Mouse (Mus musculus) right cerebral cortex, postnatal 4 days (tissue): ENCODE results near the gene Prdm1.

ENCODE experiments used
- DNase-seq: peaks from one replicate; pipeline ENCODE4 v3.0.0-alpha.2; 2022

Gene Prdm1

GRCm38 (mm10) chr10:44456757-44457595 is 71.3 kb downstream of the Prdm1 start:
- peak; percentile 38 for DNase-seq

GRCm38 (mm10) chr10:44454753-44455152 is 73.5 kb downstream of the Prdm1 start:
- DNase-seq, result no peak

- no peak for DNase-seq
Measured at GRCm38 (mm10) chr10:44454111-44454510, 74.2 kb downstream of the Prdm1 start.

GRCm38 (mm10) chr10:44450835-44451234 is 77.5 kb downstream of the Prdm1 start:
- DNase-seq, result no peak

- DNase-seq, result no peak
Measured at GRCm38 (mm10) chr10:44450108-44450507, 78.2 kb downstream of the Prdm1 start.

GRCm38 (mm10) chr10:44449666-44450065 is 78.6 kb downstream of the Prdm1 start:
- DNase-seq, result no peak

- no peak for DNase-seq
Measured at GRCm38 (mm10) chr10:44448165-44448564, 80.1 kb downstream of the Prdm1 start.

GRCm38 (mm10) chr10:44447406-44448139 is 80.7 kb downstream of the Prdm1 start:
- no peak for DNase-seq

- no peak for DNase-seq
Measured at GRCm38 (mm10) chr10:44447001-44447400, 81.3 kb downstream of the Prdm1 start.

GRCm38 (mm10) chr10:44444415-44444814 is 83.9 kb downstream of the Prdm1 start:
- no peak for DNase-seq

- DNase-seq, result no peak
Measured at GRCm38 (mm10) chr10:44443696-44444095, 84.6 kb downstream of the Prdm1 start.

- DNase-seq, result no peak
Measured at GRCm38 (mm10) chr10:44439732-44440131, 88.6 kb downstream of the Prdm1 start.

- DNase-seq, result no peak
Measured at GRCm38 (mm10) chr10:44437614-44438013, 90.7 kb downstream of the Prdm1 start.

GRCm38 (mm10) chr10:44435956-44436355 is 92.3 kb downstream of the Prdm1 start:
- no peak for DNase-seq

GRCm38 (mm10) chr10:44434702-44435181 is 93.6 kb downstream of the Prdm1 start:
- peak; percentile 30 for DNase-seq

GRCm38 (mm10) chr10:44432235-44432634 is 96.1 kb downstream of the Prdm1 start:
- no peak for DNase-seq

GRCm38 (mm10) chr10:44431689-44432088 is 96.6 kb downstream of the Prdm1 start:
- DNase-seq, result no peak

- no peak for DNase-seq
Measured at GRCm38 (mm10) chr10:44429177-44429888, 99.0 kb downstream of the Prdm1 start.

- DNase-seq, result no peak
Measured at GRCm38 (mm10) chr10:44427891-44428361, 100.4 kb downstream of the Prdm1 start.

- DNase-seq, result no peak
Measured at GRCm38 (mm10) chr10:44427426-44427825, 100.9 kb downstream of the Prdm1 start.

GRCm38 (mm10) chr10:44425013-44425412 is 103.3 kb downstream of the Prdm1 start:
- DNase-seq, result no peak

- no peak for DNase-seq
Measured at GRCm38 (mm10) chr10:44421896-44422295, 106.4 kb downstream of the Prdm1 start.

- DNase-seq, result no peak
Measured at GRCm38 (mm10) chr10:44420211-44420610, 108.1 kb downstream of the Prdm1 start.
